Mouse (Mus musculus) midbrain, embryonic 14.5 days (tissue): ENCODE measurements around the gene Igf2bp2. TPM values are rescaled to one million over a fixed set of nuclear protein-coding genes. Genes with fewer than 3 reads are reported as not detected.

ENCODE experiments used
- ATAC-seq: fragments of 200-750 bp; cut with Nextera tagmentation; 2 replicates; pipeline ENCODE4 v1.8.0; 2017; ENCODE audit warnings: moderate number of reproducible peaks, moderate library complexity; ENCODE audit not compliant: low FRiP score, low TSS enrichment
- DNase-seq: peaks from one replicate; pipeline ENCODE4 v3.0.0-alpha.2; 2015
- H3K27ac ChIP-seq: fragments of 300-500 bp; sonication (generic); replicated peaks from 2 replicates; pipeline ENCODE4 v1.5.1; 2014; ENCODE audit warnings: mild to moderate bottlenecking, low read depth, low read length, moderate library complexity
- H3K27me3 ChIP-seq: fragments of 300-500 bp; sonication (generic); 2 replicates; pipeline ENCODE4 v1.6.1; 2014; ENCODE audit warnings: low read length, control low read depth, mixed read lengths; ENCODE audit not compliant: control insufficient read depth, insufficient read depth
- H3K36me3 ChIP-seq: fragments of 300-500 bp; sonication (generic); 2 replicates; pipeline ENCODE4 v1.6.1; 2014; ENCODE audit warnings: low read length, control low read depth; ENCODE audit not compliant: control insufficient read depth, insufficient read depth
- H3K4me1 ChIP-seq: fragments of 300-500 bp; sonication (generic); 2 replicates; pipeline ENCODE4 v1.6.1; 2014; ENCODE audit warnings: mild to moderate bottlenecking, antibody characterized with exemption, low read length, control low read depth; ENCODE audit not compliant: control insufficient read depth, insufficient read depth
- H3K4me2 ChIP-seq: fragments of 300-500 bp; sonication (generic); 2 replicates; pipeline ENCODE4 v1.6.1; 2014; ENCODE audit warnings: mild to moderate bottlenecking, low read length, moderate library complexity
- H3K4me3 ChIP-seq: fragments of 300-500 bp; sonication (generic); replicated peaks from 2 replicates; pipeline ENCODE4 v1.5.1; 2014; ENCODE audit warnings: low read depth, low read length
- H3K9ac ChIP-seq: fragments of 300-500 bp; sonication (generic); replicated peaks from 2 replicates; pipeline ENCODE4 v1.6.1; 2014; ENCODE audit warnings: mild to moderate bottlenecking, low read length, moderate library complexity
- H3K9me3 ChIP-seq: fragments of 300-500 bp; sonication (generic); 2 replicates; pipeline ENCODE4 v1.6.1; 2016; ENCODE audit warnings: low read length, control low read depth, mixed read lengths; ENCODE audit not compliant: control insufficient read depth
- WGBS: fragments of 180-500 bp; shearing (Covaris S2); extraction: QIAGEN DNeasy Blood & Tissue Kit; methylation state at CpG from one replicate; pipeline ENCODE4 v1.1.7; 2014; 5-methylcytosine and 5-hydroxymethylcytosine counted together
- polyA plus RNA-seq: library from polyadenylated mRNA; unstranded; fragments of >200 nt; fragmentation: Nextera tagmentation; extraction: Ambion mirVana; gene quantifications from 2 replicates; pipeline ENCODE4 v1.2.1, GENCODE M21; 2014

Igf2bp2 gene
- polyA plus RNA-seq, 1 experiment from 2014 or later, result 20.2 TPM

GRCm38 (mm10) chr16:22057498-22057897 lies 105.6 kb downstream of the Igf2bp2 start:
- H3K9me3 ChIP-seq, result no peaks in the 10 kb centered on the region
- DNase-seq, result no peak

GRCm38 (mm10) chr16:22053411-22053810 lies 109.7 kb downstream of the Igf2bp2 start:
- H3K9me3 ChIP-seq, result no peaks in the 10 kb centered on the region
- no peak overlapping the region for H3K9ac ChIP-seq
- 96% methylated on average over 21 of the region's 21 CpGs for WGBS
- H3K4me2 ChIP-seq, result no peak overlapping the region
- no peak overlapping the region for H3K27ac ChIP-seq
- DNase-seq, result no peak
- H3K4me3 ChIP-seq, result no peak overlapping the region
- no peaks in the 10 kb centered on the region for H3K4me1 ChIP-seq
- no peak for ATAC-seq
- no peaks in the 10 kb centered on the region for H3K27me3 ChIP-seq
- H3K36me3 ChIP-seq, result no peaks in the 10 kb centered on the region

More at GRCm38 (mm10) chr16:22057498-22057897, 105.6 kb downstream of the Igf2bp2 start:
- WGBS, result 83% methylated on average over 6 of the region's 6 CpGs
- H3K4me2 ChIP-seq, result no peak overlapping the region
- H3K27ac ChIP-seq, result no peak overlapping the region
- H3K36me3 ChIP-seq, result peaks cover 28% of the 10 kb centered on the region
- H3K9ac ChIP-seq, result no peak overlapping the region
- ATAC-seq, result no peak
- H3K4me1 ChIP-seq, result no peaks in the 10 kb centered on the region
- no peak overlapping the region for H3K4me3 ChIP-seq
- H3K27me3 ChIP-seq, result no peaks in the 10 kb centered on the region

DNA sequence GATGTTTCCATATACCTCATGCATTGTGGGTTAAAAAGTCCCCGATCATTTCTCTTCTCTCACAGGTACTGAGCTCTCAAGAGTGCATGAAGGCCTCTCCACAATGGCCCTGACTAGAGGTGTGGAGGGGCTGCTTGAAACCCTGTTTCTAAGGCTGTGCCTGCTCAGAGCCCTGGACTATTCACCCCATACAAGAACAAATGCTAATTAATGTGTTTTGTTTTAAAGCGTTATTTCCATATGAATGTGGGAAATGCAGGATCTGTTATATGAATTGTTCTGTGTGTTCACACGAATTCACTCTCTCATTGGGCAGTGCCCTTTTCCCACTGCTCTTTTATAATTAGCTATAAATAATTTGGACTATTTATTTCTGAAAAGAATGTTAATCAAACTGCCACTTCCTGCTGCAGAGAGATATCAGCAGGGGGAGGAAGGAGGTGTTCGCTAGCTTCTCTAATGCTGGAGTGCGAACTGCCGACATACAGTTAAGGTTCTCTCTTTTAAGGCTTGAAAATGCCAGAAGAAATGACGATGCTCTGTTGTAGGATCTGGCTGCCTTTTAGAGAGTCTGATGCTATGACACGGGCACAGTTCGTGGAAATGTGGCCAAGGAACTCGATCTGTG lies 116.2 kb downstream of the Igf2bp2 start:
- no peak overlapping the region for H3K4me3 ChIP-seq
- WGBS, result 86% methylated on average over 10 of the region's 10 CpGs
- peaks cover 34% of the 10 kb centered on the region for H3K36me3 ChIP-seq
- no peaks in the 10 kb centered on the region for H3K9me3 ChIP-seq
- DNase-seq (no peak), ATAC-seq (no peak)
- no peak overlapping the region for H3K27ac ChIP-seq
- H3K4me1 ChIP-seq, result no peaks in the 10 kb centered on the region
- H3K4me2 ChIP-seq, result no peak overlapping the region
- H3K9ac ChIP-seq, result no peak overlapping the region
- no peaks in the 10 kb centered on the region for H3K27me3 ChIP-seq

DNA sequence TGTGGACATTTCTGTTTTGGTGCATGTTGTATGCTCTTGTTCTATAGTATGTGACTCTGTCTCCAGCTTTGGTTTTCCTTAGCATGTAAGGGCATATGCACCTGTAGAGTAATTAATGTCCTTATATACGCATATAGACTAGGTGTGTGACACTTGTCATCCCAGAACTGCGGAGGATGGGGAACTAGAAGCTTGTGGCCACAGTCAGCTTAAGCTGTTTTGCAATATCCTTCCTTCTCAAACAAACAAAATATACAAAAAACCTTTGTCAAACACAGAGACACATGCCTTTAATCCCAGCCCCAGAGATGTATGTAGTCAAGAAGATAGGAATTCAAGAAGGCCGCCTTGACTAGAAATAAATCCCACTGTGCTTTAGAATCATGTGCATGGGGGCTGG lies 117.2 kb downstream of the Igf2bp2 start:
- no peak for DNase-seq
- WGBS, result 94% methylated on average over 3 of the region's 3 CpGs
- Histone ChIP-seq H3K4me3 (no peak overlapping the region), H3K36me3 (peaks cover 41% of the 10 kb centered on the region), H3K9ac (no peak overlapping the region), H3K4me1 (no peaks in the 10 kb centered on the region), H3K4me2 (no peak overlapping the region), H3K27ac (no peak overlapping the region), H3K9me3 (no peaks in the 10 kb centered on the region), H3K27me3 (no peaks in the 10 kb centered on the region)
- ATAC-seq, result no peak

DNA sequence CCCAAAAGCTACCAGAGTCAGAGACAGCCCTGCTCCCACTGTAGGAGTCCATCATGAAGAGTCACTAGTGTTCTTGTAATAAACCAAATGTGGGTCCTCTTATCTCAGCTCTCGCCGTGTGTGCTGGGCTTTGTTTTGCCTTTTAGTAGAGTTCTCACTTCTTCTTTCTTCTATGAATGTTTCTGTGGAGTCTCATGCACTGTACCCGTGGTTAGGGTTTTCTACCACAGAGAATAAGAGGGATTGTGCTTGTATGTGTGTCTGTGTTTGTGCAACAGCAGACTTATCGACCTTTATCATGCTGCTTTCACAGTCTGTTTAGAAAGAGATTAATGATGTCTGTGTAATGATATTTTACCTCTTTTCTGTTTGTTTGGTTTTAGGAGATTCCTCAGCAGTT lies 119.3 kb downstream of the Igf2bp2 start:
- DNase-seq, result no peak
- peaks cover 53% of the 10 kb centered on the region for H3K36me3 ChIP-seq
- no peak for ATAC-seq

GRCm38 (mm10) chr16:22039978-22040377 lies 123.1 kb downstream of the Igf2bp2 start:
- no peaks in the 10 kb centered on the region for H3K9me3 ChIP-seq
- peaks cover 57% of the 10 kb centered on the region for H3K36me3 ChIP-seq
- no peak overlapping the region for H3K27ac ChIP-seq
- no peak for ATAC-seq
- H3K4me1 ChIP-seq, result no peaks in the 10 kb centered on the region
- no peak for DNase-seq
- H3K4me2 ChIP-seq, result no peak overlapping the region
- 93% methylated on average over 1 of the region's 1 CpGs for WGBS
- no peaks in the 10 kb centered on the region for H3K27me3 ChIP-seq
- H3K9ac ChIP-seq, result no peak overlapping the region
- no peak overlapping the region for H3K4me3 ChIP-seq

More for the DNA sequence above, 119.3 kb downstream of the Igf2bp2 start:
- Histone ChIP-seq H3K4me1 (no peaks in the 10 kb centered on the region), H3K4me2 (no peak overlapping the region), H3K9me3 (no peaks in the 10 kb centered on the region), H3K4me3 (no peak overlapping the region), H3K27ac (no peak overlapping the region), H3K27me3 (no peaks in the 10 kb centered on the region), H3K9ac (no peak overlapping the region)
- WGBS, result 93% methylated on average over 4 of the region's 4 CpGs

- ATAC-seq, result no peak
- no peaks in the 10 kb centered on the region for H3K27me3 ChIP-seq
Measured at GRCm38 (mm10) chr16:22038554-22038953, 124.5 kb downstream of the Igf2bp2 start.

GRCm38 (mm10) chr16:22027474-22027873 lies 135.6 kb downstream of the Igf2bp2 start:
- H3K27ac ChIP-seq, result no peak overlapping the region
- H3K9ac ChIP-seq, result no peak overlapping the region
- ATAC-seq (no peak), DNase-seq (no peak)
- no peaks in the 10 kb centered on the region for H3K27me3 ChIP-seq
- no peaks in the 10 kb centered on the region for H3K4me1 ChIP-seq
- 97% methylated on average over 5 of the region's 5 CpGs for WGBS
- H3K9me3 ChIP-seq, result no peaks in the 10 kb centered on the region
- H3K36me3 ChIP-seq, result peaks cover 78% of the 10 kb centered on the region
- no peak overlapping the region for H3K4me2 ChIP-seq
- no peak overlapping the region for H3K4me3 ChIP-seq

More at GRCm38 (mm10) chr16:22038554-22038953, 124.5 kb downstream of the Igf2bp2 start:
- H3K27ac ChIP-seq, result no peak overlapping the region
- H3K4me3 ChIP-seq, result no peak overlapping the region
- H3K4me1 ChIP-seq, result no peaks in the 10 kb centered on the region
- H3K36me3 ChIP-seq, result peaks cover 45% of the 10 kb centered on the region
- no peaks in the 10 kb centered on the region for H3K9me3 ChIP-seq
- DNase-seq, result no peak
- no peak overlapping the region for H3K4me2 ChIP-seq
- H3K9ac ChIP-seq, result no peak overlapping the region
- 90% methylated on average over 10 of the region's 10 CpGs for WGBS

- DNase-seq (peak; percentile 34), ATAC-seq (no peak)
- Histone ChIP-seq H3K4me2 (no peak overlapping the region), H3K9me3 (0 out of 2 replicates have a peak, but pooled peaks cover 6% of the 10 kb centered on the region), H3K27me3 (no peaks in the 10 kb centered on the region), H3K36me3 (peaks cover 75% of the 10 kb centered on the region), H3K9ac (no peak overlapping the region), H3K4me1 (no peaks in the 10 kb centered on the region), H3K27ac (no peak overlapping the region), H3K4me3 (no peak overlapping the region)
- WGBS, result 94% methylated on average over 2 of the region's 2 CpGs
Measured at GRCm38 (mm10) chr16:22022122-22022521, 141.0 kb downstream of the Igf2bp2 start.
